Mouse (Mus musculus) heart, postnatal 4 days (tissue): Measurements from ENCODE around the gene Acsl6. TPM values are rescaled to one million over a fixed set of nuclear protein-coding genes. Genes with fewer than 3 reads are reported as not detected.

Source experiments
- DNase-seq: peaks from one replicate; pipeline ENCODE4 v3.0.0; 2021
- total RNA-seq, 2 experiments: library from RNA; stranded (reverse); gene quantifications; 2 replicates each; pipeline ENCODE4 v1.2.3; 2021

Acsl6 gene
- total RNA-seq, 2 experiments from 2014 or later: 0.50 to 1.2 TPM

DNA sequence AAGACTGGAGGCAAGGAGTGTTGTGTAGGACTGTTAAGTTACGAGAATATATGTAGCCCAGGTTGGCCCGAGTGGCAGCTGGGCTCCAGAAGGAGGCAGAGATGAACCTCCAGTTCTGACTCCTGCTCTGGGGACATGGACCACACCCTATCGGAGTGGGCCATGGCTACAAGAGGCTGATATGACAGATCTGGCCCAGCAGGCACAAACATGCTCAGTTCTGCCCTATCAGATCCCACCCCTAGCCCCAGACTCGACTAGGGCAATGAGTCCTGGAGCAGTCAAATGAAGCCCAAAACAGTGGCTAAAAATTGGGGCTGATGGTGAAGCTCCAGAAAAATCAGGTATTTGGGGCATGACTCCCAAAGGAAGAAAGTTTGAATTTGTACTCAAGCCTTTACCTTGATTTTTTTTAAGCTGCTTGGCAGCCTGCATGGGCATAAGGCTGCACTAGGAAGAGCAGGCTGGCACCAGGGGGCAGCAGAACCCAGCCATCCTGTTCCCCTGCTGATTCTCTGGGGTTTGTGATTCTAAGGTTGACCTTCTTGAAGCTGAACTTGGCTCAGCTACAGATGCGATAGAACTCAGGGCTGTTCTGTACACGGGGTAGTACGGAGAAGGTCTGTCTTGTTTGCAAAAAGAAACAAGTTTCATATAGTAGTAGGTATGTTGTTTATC lies 3.7 kb downstream of the Acsl6 start:
- DNase-seq: peak; percentile 72

- DNase-seq: no peak
These were observed 7.0 kb downstream of the Acsl6 start for GRCm38 (mm10) chr11:54310588-54310987.

DNA sequence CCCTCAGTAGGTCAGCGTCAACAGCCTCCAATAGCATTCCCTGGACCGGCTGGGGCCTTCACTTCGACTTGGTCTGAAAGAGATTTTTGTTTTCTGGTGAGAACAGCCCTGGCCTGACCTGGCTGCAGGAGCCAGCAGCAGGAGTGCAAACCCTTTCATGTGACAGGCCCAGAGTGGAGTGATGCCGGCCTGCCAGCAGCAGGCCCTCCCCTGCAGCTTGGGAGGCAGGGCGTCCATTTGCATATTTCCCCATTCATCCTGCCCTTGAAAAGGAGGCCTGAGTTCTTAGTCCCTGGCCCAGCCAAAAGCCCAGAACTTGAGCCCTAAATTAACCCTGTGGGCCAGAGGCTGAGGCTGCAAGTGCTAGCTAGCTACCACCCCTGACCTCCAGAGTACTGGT lies 8.4 kb downstream of the Acsl6 start:
- DNase-seq: peak; percentile 13

DNA sequence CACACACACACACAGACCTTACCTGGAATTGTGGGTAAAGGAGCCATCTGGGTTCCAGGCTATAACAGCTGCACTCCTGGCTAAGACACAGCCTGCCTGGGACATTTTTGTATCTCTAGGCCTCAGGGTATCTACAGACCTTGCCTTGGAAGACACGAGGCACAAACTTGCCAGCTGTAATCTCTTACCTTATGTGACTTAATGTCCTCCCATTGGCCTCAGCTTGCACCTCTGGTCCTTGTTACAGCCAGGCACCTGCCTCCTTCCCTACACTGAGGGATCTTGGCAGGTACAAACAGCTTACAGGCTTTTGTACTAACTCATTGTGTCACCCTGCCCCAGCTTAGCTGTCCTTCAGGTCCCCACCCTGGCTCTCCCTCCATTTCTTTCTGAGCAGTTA lies 9.0 kb downstream of the Acsl6 start:
- no peak for DNase-seq

GRCm38 (mm10) chr11:54313391-54314360 lies 10.1 kb downstream of the Acsl6 start:
- no peak for DNase-seq

- DNase-seq: no peak
These were observed 11.1 kb downstream of the Acsl6 start for GRCm38 (mm10) chr11:54314740-54315139.

GRCm38 (mm10) chr11:54315336-54315735 lies 11.7 kb downstream of the Acsl6 start:
- DNase-seq: no peak

DNA sequence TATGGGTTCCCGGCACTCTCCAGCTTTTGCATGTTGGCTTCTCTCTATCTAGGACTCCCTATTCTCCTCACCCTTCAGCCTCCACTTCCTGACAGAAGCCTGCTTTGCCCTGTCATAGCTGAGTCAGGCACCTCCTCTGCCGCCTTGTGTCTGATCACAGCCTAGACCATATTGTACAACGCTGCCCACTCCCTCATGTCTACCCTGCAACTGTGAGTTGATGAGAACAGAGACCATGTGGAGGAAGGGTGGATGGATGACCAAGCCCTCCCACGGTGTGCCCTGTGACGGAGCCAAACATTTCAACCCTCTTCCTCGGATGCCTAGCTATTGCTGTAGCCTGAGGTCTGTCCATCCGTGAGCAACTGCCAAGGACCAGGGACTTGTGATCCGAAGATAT lies 13.8 kb downstream of the Acsl6 start:
- DNase-seq: no peak

DNA sequence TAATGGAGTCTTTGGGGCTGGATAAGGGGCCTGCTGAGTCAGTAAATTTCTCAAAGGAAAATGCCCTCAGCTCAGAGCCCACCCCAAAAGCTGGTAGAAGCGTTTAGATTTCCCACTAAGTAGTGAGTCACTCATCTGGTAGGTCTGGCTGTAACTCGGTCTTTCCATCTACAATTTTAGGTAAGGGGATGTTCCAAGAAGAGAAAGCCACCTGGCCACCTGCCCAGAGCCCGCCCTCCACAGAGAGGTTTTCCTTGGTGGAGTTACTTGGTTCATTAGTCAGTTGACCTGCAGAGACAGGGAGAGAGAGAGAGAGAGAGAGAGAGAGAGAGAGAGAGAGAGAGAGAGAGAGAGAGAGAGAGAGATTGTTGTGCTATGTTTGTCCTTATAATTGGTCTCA lies 14.2 kb downstream of the Acsl6 start:
- DNase-seq: no peak

- no peak for DNase-seq
These were observed 18.4 kb downstream of the Acsl6 start for GRCm38 (mm10) chr11:54321802-54322532.

DNA sequence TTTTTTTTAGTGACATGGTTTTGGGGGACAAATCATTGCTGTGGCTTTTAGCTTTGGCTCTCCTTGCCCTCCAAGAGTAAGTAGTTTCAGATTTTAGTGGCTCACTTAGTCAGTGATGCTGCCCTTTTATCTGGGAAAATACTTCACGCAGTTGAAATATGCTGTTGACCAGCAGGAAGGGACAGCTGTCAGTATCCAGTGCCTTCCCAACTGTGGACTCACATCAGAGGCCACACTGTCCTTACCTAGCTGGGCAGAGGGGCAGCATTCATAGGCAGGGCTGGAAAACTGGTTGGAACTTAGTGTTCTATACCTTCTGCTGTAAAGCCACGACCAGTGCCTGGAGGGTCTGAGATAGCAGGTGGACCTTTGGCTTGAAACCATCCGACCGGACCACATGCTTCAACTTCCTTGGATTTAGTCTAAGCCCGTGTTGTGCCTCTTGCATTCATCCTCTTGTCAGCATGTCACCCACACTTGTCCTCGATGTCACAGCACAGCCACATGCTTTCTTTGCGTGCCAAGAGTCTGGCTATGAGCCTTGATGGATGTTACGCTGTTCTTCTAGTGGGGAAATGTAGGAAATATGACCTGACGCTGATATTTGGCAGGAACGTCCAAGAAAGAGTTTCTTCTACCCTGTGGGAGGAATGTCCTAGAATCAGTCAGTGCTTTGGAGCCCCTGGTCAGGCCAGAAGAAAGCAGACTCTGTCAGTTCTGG lies 28.0 kb downstream of the Acsl6 start:
- no peak for DNase-seq

DNA sequence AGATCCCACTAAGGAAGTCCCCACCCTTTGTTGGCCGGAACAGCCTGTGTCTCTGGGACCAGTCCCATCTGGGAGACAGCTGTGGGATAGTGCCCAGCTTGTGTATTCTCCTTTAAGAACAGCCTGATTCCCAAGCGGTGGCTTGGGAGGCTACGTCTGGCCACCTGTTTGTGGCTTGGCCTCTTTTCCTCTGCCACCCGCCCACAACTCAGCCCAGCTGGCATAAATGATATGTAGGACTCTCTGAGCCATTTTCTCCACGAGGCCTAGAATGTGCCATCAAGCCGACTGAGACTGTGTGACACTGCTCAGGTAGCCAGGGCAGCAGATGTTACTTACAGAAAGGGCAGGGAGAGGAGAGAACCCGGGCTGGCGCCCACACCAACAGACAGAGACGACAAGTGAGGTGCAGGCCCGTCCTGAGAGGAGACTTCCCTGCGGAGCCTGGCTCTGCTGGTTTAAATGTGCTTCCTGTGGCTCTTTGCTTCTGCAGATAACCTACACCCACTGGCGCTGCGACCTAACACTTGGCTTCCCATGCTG lies 32.6 kb downstream of the Acsl6 start:
- DNase-seq: no peak

DNA sequence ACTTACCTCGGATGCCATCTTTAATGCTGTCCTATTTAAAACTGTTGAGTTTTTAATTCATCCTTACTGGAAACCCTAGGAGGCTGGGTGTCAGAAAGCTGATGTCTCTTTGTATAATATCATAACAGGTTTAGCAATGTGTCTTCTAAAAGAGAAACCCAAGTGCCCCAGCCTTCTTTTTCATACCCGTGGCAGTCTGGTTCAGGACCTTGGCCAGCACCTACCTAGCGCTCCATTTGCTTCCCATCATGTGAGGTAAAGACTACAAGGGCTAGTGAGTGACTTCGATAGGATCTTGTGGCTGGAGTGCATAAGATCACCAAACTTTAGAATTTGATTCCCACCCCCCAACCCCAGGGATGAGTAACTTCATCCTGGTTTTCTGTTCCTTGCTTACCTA lies 40.1 kb downstream of the Acsl6 start:
- peak; percentile 52 for DNase-seq

- no peak for DNase-seq
These were observed 48.1 kb downstream of the Acsl6 start for GRCm38 (mm10) chr11:54351704-54352103.

- DNase-seq: no peak
These were observed 49.6 kb downstream of the Acsl6 start for GRCm38 (mm10) chr11:54353121-54353576.

- peak; percentile 43 for DNase-seq
These were observed 51.3 kb downstream of the Acsl6 start for GRCm38 (mm10) chr11:54354595-54355563.

DNA sequence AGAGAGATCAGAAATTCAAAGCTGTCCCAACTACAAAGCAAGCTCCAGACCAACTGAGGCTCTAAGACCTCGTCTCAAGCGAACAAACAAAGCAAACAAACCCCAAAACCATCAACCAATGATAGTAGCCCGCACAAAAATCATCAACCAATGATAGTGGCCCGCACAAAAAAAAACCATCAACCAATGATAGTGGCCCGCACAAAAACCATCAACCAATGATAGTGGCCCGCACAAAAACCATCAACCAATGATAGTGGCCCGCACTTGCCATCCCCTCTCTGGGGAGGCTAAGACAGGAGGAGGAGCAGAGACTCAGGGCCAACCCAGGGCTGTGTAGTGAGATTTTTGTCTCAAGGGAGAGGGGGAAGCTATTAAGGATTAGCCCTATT lies 52.0 kb downstream of the Acsl6 start:
- DNase-seq: no peak

GRCm38 (mm10) chr11:54356676-54357075 lies 53.1 kb downstream of the Acsl6 start:
- peak; percentile 16 for DNase-seq

GRCm38 (mm10) chr11:54372553-54372952 lies 69.0 kb downstream of the Acsl6 start:
- no peak for DNase-seq

DNA sequence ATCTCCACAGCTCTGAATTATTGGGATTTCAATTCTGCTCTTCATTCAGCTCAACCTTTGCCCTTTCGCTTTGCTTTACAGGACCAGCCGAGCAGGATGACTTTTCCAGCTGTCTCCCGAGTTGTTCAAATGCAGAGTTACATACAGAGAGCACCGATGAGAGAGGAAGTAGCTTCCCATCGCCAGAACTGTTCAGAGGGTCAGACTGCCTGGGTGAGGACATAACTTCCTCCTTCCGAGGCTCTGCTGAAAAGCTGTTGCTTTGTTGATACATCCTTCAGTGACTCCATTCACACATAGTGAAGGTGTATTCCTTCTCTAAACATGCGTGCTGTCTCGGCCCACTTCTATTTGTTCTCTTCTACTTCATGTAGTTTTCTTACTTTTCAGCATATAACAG lies 86.8 kb downstream of the Acsl6 start:
- DNase-seq: no peak

GRCm38 (mm10) chr11:54391326-54391725 lies 87.7 kb downstream of the Acsl6 start:
- no peak for DNase-seq
